Mouse (Mus musculus) hindbrain, embryonic 14.5 days (tissue): Measurements from ENCODE around the gene Gm16440. TPM values are rescaled to one million over a fixed set of nuclear protein-coding genes. Genes with fewer than 3 reads are reported as not detected.
"Not testable (repeated sequence)": the region's sequence is repeated elsewhere in the genome, so short reads cannot be mapped to it uniquely, and the experiment has no call there.

Source experiments
- ATAC-seq: fragments of 200-750 bp; cut with Nextera tagmentation; 2 replicates; pipeline ENCODE4 v1.8.0; 2017; ENCODE audit warnings: moderate number of reproducible peaks, mild to moderate bottlenecking, moderate TSS enrichment, moderate library complexity; ENCODE audit not compliant: low FRiP score
- DNase-seq: peaks from one replicate; pipeline ENCODE4 v3.0.0-alpha.2; 2015; ENCODE audit warnings: low spot score
- H3K27ac ChIP-seq: fragments of 300-500 bp; sonication (generic); 2 replicates; pipeline ENCODE4 v1.5.1; 2014; ENCODE audit warnings: mild to moderate bottlenecking, moderate library complexity
- H3K27me3 ChIP-seq: fragments of 300-500 bp; sonication (generic); 2 replicates; pipeline ENCODE4 v1.6.1; 2014; ENCODE audit warnings: mild to moderate bottlenecking, low read length, mixed read lengths; ENCODE audit not compliant: control insufficient read depth, insufficient read depth
- H3K36me3 ChIP-seq: fragments of 300-500 bp; sonication (generic); replicated peaks from 2 replicates; pipeline ENCODE4 v1.6.1; 2014; ENCODE audit not compliant: control insufficient read depth, insufficient read depth
- H3K4me1 ChIP-seq: fragments of 300-500 bp; sonication (generic); replicated peaks from 2 replicates; pipeline ENCODE4 v1.6.1; 2014; ENCODE audit warnings: antibody characterized with exemption, low read length, mixed read lengths; ENCODE audit not compliant: control insufficient read depth, insufficient read depth
- H3K4me2 ChIP-seq: fragments of 300-500 bp; sonication (generic); replicated peaks from 2 replicates; pipeline ENCODE4 v1.6.1; 2014; ENCODE audit warnings: mild to moderate bottlenecking, moderate library complexity
- H3K4me3 ChIP-seq: fragments of 300-500 bp; sonication (generic); replicated peaks from 2 replicates; pipeline ENCODE4 v1.5.1; 2014; ENCODE audit warnings: mild to moderate bottlenecking, low read length
- H3K9ac ChIP-seq: fragments of 300-500 bp; sonication (generic); 2 replicates; pipeline ENCODE4 v1.6.1; 2014
- H3K9me3 ChIP-seq: fragments of 300-500 bp; sonication (generic); 2 replicates; pipeline ENCODE4 v1.6.1; 2016; ENCODE audit warnings: low read length; ENCODE audit not compliant: control insufficient read depth
- WGBS: fragments of 180-500 bp; shearing (Covaris S2); extraction: QIAGEN DNeasy Blood & Tissue Kit; methylation state at CpG from one replicate; pipeline ENCODE4 v1.1.7; 2014; 5-methylcytosine and 5-hydroxymethylcytosine counted together
- polyA plus RNA-seq: library from polyadenylated mRNA; unstranded; fragments of >200 nt; fragmentation: Nextera tagmentation; extraction: Ambion mirVana; gene quantifications from 2 replicates; pipeline ENCODE4 v1.2.1, GENCODE M21; 2014

Gm16440 gene
- polyA plus RNA-seq, result 0.34 TPM in 1 of 2 replicates, not detected in the other

GRCm38 (mm10) chr14:6390219-6390618 lies at the start of gene Gm16440:
Gene Gm16440, minus strand, starts transcription at chr14:6390319.
- H3K9ac ChIP-seq, H3K27me3 ChIP-seq, DNase-seq, H3K4me1 ChIP-seq, H3K4me2 ChIP-seq, H3K27ac ChIP-seq, ATAC-seq, H3K36me3 ChIP-seq, H3K9me3 ChIP-seq, H3K4me3 ChIP-seq: not testable (repeated sequence)
- WGBS, result 74% methylated on average over 2 of the region's 4 CpGs

- not testable (repeated sequence) for H3K36me3 ChIP-seq, H3K27ac ChIP-seq, H3K9me3 ChIP-seq, DNase-seq, H3K4me1 ChIP-seq, ATAC-seq, H3K27me3 ChIP-seq
- H3K9ac ChIP-seq, result peak overlapping the region; percentile 47; the same call in 1 of the 2 replicates
- H3K4me2 ChIP-seq, result peak overlapping the region; percentile 55
- WGBS, result 4% methylated on average over 13 of the region's 42 CpGs
- H3K4me3 ChIP-seq, result peak overlapping the region; percentile 30
Observed at GRCm38 (mm10) chr14:6426766-6427165, 36.6 kb upstream of the Gm16440 start.

- not testable (repeated sequence) for H3K27ac ChIP-seq, H3K36me3 ChIP-seq, DNase-seq, ATAC-seq, H3K27me3 ChIP-seq, H3K9me3 ChIP-seq, H3K4me1 ChIP-seq
- H3K4me3 ChIP-seq, result peak overlapping the region; percentile 30
- H3K4me2 ChIP-seq, result peak overlapping the region; percentile 55
- peak overlapping the region; percentile 47 for H3K9ac ChIP-seq
- WGBS, result 27% methylated on average over 17 of the region's 22 CpGs
Observed at GRCm38 (mm10) chr14:6426353-6426752, 36.2 kb upstream of the Gm16440 start.

DNA sequence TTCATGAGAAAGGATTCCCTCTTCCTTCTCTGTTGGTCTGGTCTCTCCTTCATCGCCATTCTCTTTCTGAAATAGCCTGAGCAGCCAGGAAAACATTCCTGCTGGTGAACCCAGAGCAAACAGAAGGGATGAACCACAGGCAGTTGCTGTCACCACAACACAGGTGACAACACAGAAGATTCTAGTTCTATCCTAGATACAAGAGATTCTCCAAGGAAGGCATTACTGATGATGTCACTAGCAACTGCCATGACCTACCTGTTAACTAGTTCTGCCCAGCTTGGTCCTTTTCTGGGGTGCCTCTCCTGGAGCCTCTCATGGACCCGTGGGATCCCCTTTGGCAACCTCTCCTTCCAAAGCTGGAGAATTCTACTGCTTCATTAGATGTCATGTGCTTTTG lies 22.3 kb upstream of the Gm16440 start, which contains the start of gene Gm3591:
Gene Gm3591, minus strand, starts transcription at position 101 of the 400 bp plus-strand sequence.
- not testable (repeated sequence) for DNase-seq, H3K27me3 ChIP-seq, H3K9me3 ChIP-seq, ATAC-seq, H3K9ac ChIP-seq, H3K36me3 ChIP-seq, H3K4me1 ChIP-seq, H3K4me2 ChIP-seq, H3K4me3 ChIP-seq, H3K27ac ChIP-seq
- WGBS, result no CpG with 5 or more reads among the region's 2 CpGs

- DNase-seq, H3K9ac ChIP-seq, H3K36me3 ChIP-seq, H3K4me1 ChIP-seq, ATAC-seq, H3K27me3 ChIP-seq, H3K4me3 ChIP-seq, H3K9me3 ChIP-seq, H3K27ac ChIP-seq, H3K4me2 ChIP-seq: not testable (repeated sequence)
- no CpG with 5 or more reads among the region's 10 CpGs for WGBS
Observed at GRCm38 (mm10) chr14:6343578-6343977, 46.5 kb downstream of the Gm16440 start, which contains the start of gene Gm3618. Gene Gm3618, minus strand, starts transcription at chr14:6343678.

Other genes with a start within 250 kb of the Gm16440 start
- gene Gm21560, start 171.0 kb downstream of the Gm16440 start, polyA plus RNA-seq, result not detected in 2 replicates
- gene Gm3411, start 103.1 kb downstream of the Gm16440 start, polyA plus RNA-seq, result 9.3 and 11.5 TPM in 2 replicates
- gene Gm21103, start 85.5 kb downstream of the Gm16440 start, polyA plus RNA-seq, result 0.23 TPM in 1 of 2 replicates, not detected in the other
- not detected in 2 replicates for gene Gm3618, start 46.6 kb downstream of the Gm16440 start, polyA plus RNA-seq
- gene Gm3591, start 22.2 kb upstream of the Gm16440 start, polyA plus RNA-seq, result 5.6 and 8.3 TPM in 2 replicates
- not detected in 2 replicates for gene Gm3594, start 54.3 kb upstream of the Gm16440 start, polyA plus RNA-seq
- not detected in 2 replicates for gene Gm8356, start 147.0 kb upstream of the Gm16440 start, polyA plus RNA-seq
- 0.30 and 0.52 TPM in 2 replicates for gene Gm3629, start 200.3 kb upstream of the Gm16440 start, polyA plus RNA-seq
- gene Gm3460, start 232.1 kb upstream of the Gm16440 start, polyA plus RNA-seq, result not detected in 2 replicates